Mouse (Mus musculus) hindbrain, embryonic 11.5 days (tissue): Measurements from ENCODE around the gene Rab4b. TPM values are rescaled to one million over a fixed set of nuclear protein-coding genes. Genes with fewer than 3 reads are reported as not detected.

Source experiments
- microRNA counts: library from miRNA; unstranded; fragments of <30 nt; microRNA quantifications from one replicate; lab custom pipeline; 2015
- polyA plus RNA-seq: library from polyadenylated mRNA; unstranded; fragments of >200 nt; fragmentation: Nextera tagmentation; extraction: Ambion mirVana; gene quantifications from 2 replicates; pipeline ENCODE4 v1.2.1, GENCODE M21; 2014

Gene Rab4b
- polyA plus RNA-seq, 1 experiment from 2014 or later: 75.4 TPM

MicroRNA genes within 50 kb of the gene (microRNA counts, 519-probe panel; counts per million panel counts)
- microRNA mmu-miR-1191 (lab: Ali Mortazavi, UCI): not detected

Other genes with a start within 250 kb of the Rab4b start
- not detected in 2 replicates for gene Cyp2a22, start 239.5 kb downstream of the Rab4b start, polyA plus RNA-seq
- gene Cyp2a12, start 149.8 kb downstream of the Rab4b start, polyA plus RNA-seq: not detected in 2 replicates
- not detected in 2 replicates for gene Cyp2f2, start 59.0 kb downstream of the Rab4b start, polyA plus RNA-seq
- gene Cyp2t4, start 25.2 kb downstream of the Rab4b start, polyA plus RNA-seq: 0.11 TPM in 1 of 2 replicates, not detected in the other
- 37.2 and 43.2 TPM in 2 replicates for gene Egln2, start 12.1 kb downstream of the Rab4b start, polyA plus RNA-seq
- gene Gm21983, start 2.2 kb upstream of the Rab4b start, polyA plus RNA-seq: 0.39 TPM in 1 of 2 replicates, not detected in the other
- 3.4 and 3.7 TPM in 2 replicates for gene Mia, start 2.3 kb upstream of the Rab4b start, polyA plus RNA-seq
- gene BC024978, start 16.9 kb upstream of the Rab4b start, polyA plus RNA-seq: 3.4 and 4.1 TPM in 2 replicates
- 333 and 349 TPM in 2 replicates for gene Snrpa, start 17.4 kb upstream of the Rab4b start, polyA plus RNA-seq
- 5.0 and 6.7 TPM in 2 replicates for gene Itpkc, start 49.8 kb upstream of the Rab4b start, polyA plus RNA-seq
- 13.9 and 18.4 TPM in 2 replicates for gene Coq8b, start 54.1 kb upstream of the Rab4b start, polyA plus RNA-seq
- 19.8 and 22.7 TPM in 2 replicates for gene Numbl, start 79.5 kb upstream of the Rab4b start, polyA plus RNA-seq
- gene Ltbp4, start 158.8 kb upstream of the Rab4b start, polyA plus RNA-seq: 2.4 and 3.9 TPM in 2 replicates
- gene Shkbp1, start 177.1 kb upstream of the Rab4b start, polyA plus RNA-seq: 51.5 and 56.7 TPM in 2 replicates
- 0.33 and 0.57 TPM in 2 replicates for gene Gm20479, start 178.5 kb upstream of the Rab4b start, polyA plus RNA-seq